1 mouse cellular context compared by ENCODE assay signal in the genomic region with DNA sequence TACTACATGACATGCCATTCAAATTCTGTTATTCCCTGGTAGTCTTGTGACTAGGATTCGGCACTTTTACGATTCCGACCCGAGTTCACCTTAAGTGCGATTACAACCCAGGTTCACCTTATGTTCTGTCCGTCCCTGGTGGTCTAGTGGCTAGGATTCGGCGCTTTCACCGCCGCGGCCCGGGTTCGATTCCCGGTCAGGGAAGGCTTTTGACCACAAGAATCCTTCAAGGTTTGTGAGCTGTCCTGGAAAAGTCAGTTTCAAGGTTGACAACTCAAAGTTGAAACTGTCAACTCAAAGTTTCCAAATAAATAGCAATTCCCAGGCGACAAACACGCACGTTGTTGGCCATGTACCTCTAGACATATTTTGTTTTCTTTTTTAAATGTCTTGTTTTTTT. TPM values are rescaled to one million over a fixed set of nuclear protein-coding genes. Genes with fewer than 3 reads are reported as not detected.
"Had no signal": no experiment of that assay in that cellular context is flagged by ENCODE, and none has a peak within 500 bp of the region (broad histone marks: within the 10 kb centered on the region; RNA-seq: fewer than 3 reads in every experiment).

No protein-coding gene starts in this region.

RNA-seq across cellular contexts. Expression of a gene that starts 52.8 kb away (rescaled TPM):
- total RNA-seq: megakaryocyte-erythroid progenitor cell, adult 5-6 weeks had no signal
